Comparison of ENCODE assay signal across 8 mouse cellular contexts in genomic region chr10:75516724-75517072, GRCm38 (mm10). TPM values are rescaled to one million over a fixed set of nuclear protein-coding genes. Genes with fewer than 3 reads are reported as not detected.
DNase-seq lines count a peak whose midpoint lies in the region; ATAC-seq and TF ChIP-seq lines count a peak whose summit lies in the region.

No protein-coding gene starts in this region.

- TF ChIP-seq CTCF in liver, adult 2 months (IDR thresholded peaks at IDR 0.05; ENCODE audit: low read depth, low read length), result no peak

- DNase-seq in liver, adult 2 months (ENCODE audit: extremely low read depth, low read depth, low spot score), result no peak
- DNase-seq in liver, result no peak
- peak; percentile 19 for DNase-seq in c-Kit-positive CD71-positive TER-119-negative erythroid progenitor cells, embryonic 14.5 days (ENCODE audit: low read depth)
- DNase-seq in hindbrain, embryonic 14.5 days (ENCODE audit: low spot score), result no peak
- no peak for DNase-seq in ovary, adult 18-20 months (ENCODE audit: low spot score)
- DNase-seq in gastrocnemius, postnatal 25 days, result no peak

- H3K27me3 ChIP-seq in liver, adult 2 months (ENCODE audit: control insufficient read depth, insufficient read depth, low read length), result no peaks in the 10 kb centered on the region
- H3K27me3 ChIP-seq in hindbrain, embryonic 14.5 days (ENCODE audit: control insufficient read depth, insufficient read depth, low read length), result no peaks in the 10 kb centered on the region
- H3K27me3 ChIP-seq in midbrain, embryonic 12.5 days, result no peaks in the 10 kb centered on the region

- peak overlapping the region; percentile 100 for H3K27ac ChIP-seq in liver, adult 2 months (replicated peaks; ENCODE audit: insufficient read depth, low read depth, low read length)
- peak overlapping the region; percentile 93 for H3K27ac ChIP-seq in hindbrain, embryonic 14.5 days
- H3K27ac ChIP-seq in midbrain, embryonic 12.5 days (replicated peaks), result peak overlapping the region; percentile 95

- H3K9me3 ChIP-seq in hindbrain, embryonic 14.5 days (ENCODE audit: control insufficient read depth, low read length), result no peaks in the 10 kb centered on the region
- no peaks in the 10 kb centered on the region for H3K9me3 ChIP-seq in midbrain, embryonic 12.5 days

- H3K4me1 ChIP-seq in liver, adult 2 months (ENCODE audit: control insufficient read depth, insufficient read depth, low read length), result peaks cover 38% of the 10 kb centered on the region
- H3K4me1 ChIP-seq in hindbrain, embryonic 14.5 days (replicated peaks; ENCODE audit: control insufficient read depth, insufficient read depth, low read length), result peaks cover 22% of the 10 kb centered on the region
- H3K4me1 ChIP-seq in midbrain, embryonic 12.5 days, result peaks cover 26% of the 10 kb centered on the region

- TF ChIP-seq POLR2A in liver, adult 2 months (IDR thresholded peaks at IDR 0.05; ENCODE audit: extremely low read depth, insufficient read depth, low read length), result no peak

- no peak for ATAC-seq in hindbrain, embryonic 14.5 days (ENCODE audit: low FRiP score)
- no peak for ATAC-seq in midbrain, embryonic 12.5 days (ENCODE audit: low FRiP score, low read depth)
- no peak for ATAC-seq in cerebellum, adult (ENCODE audit: insufficient number of reproducible peaks, low FRiP score, low TSS enrichment)

- under 1% methylated on average over 12 of the region's 12 CpGs for WGBS in liver, adult 2 months
- under 1% methylated on average over 12 of the region's 12 CpGs for WGBS in hindbrain, embryonic 14.5 days
- WGBS in midbrain, embryonic 12.5 days, result under 1% methylated on average over 12 of the region's 12 CpGs

- peak overlapping the region; percentile 99 for H3K9ac ChIP-seq in liver, adult 2 months (ENCODE audit: low read depth, low read length)
- H3K9ac ChIP-seq in hindbrain, embryonic 14.5 days, result peak overlapping the region; percentile 86
- H3K9ac ChIP-seq in midbrain, embryonic 12.5 days (replicated peaks), result peak overlapping the region; percentile 92

- peak overlapping the region; percentile 92 for H3K4me3 ChIP-seq in liver, adult 2 months (ENCODE audit: insufficient read depth, low read depth, low read length)
- peak overlapping the region; percentile 77 for H3K4me3 ChIP-seq in hindbrain, embryonic 14.5 days (replicated peaks; ENCODE audit: low read length)
- H3K4me3 ChIP-seq in midbrain, embryonic 12.5 days, result peak overlapping the region; percentile 89

- peaks cover 13% of the 10 kb centered on the region for H3K36me3 ChIP-seq in liver, adult 2 months (ENCODE audit: control insufficient read depth, insufficient read depth, low read length)
- peaks cover 28% of the 10 kb centered on the region for H3K36me3 ChIP-seq in hindbrain, embryonic 14.5 days (replicated peaks; ENCODE audit: control insufficient read depth, insufficient read depth)
- peaks cover 30% of the 10 kb centered on the region for H3K36me3 ChIP-seq in midbrain, embryonic 12.5 days

- H3K79me2 ChIP-seq in liver, adult 2 months (ENCODE audit: control insufficient read depth, insufficient read depth, low read length), result peaks cover 39% of the 10 kb centered on the region; the same call in 1 of the 2 replicates

- peak overlapping the region; percentile 83 for H3K4me2 ChIP-seq in hindbrain, embryonic 14.5 days (replicated peaks)
- H3K4me2 ChIP-seq in midbrain, embryonic 12.5 days (replicated peaks), result peak overlapping the region; percentile 89

RNA-seq across cellular contexts. Expression of gene Snrpd3, which starts 0.7 kb away (rescaled TPM):
- total RNA-seq in liver, adult 2 months (2014; rRNA removed), result 26.6 and 29.1 TPM in 2 replicates
- 12.5 and 21.0 TPM in 2 replicates for polyA plus RNA-seq in liver, adult 2 months (2012; rRNA removed)
- polyA plus RNA-seq in hindbrain, embryonic 14.5 days (2014; fragmentation: Nextera tagmentation; extraction: Ambion mirVana), result 118 and 119 TPM in 2 replicates
- polyA plus RNA-seq in midbrain, embryonic 12.5 days (2016; fragmentation: Nextera tagmentation; extraction: Ambion mirVana), result 174 and 182 TPM in 2 replicates
- 10 to 100 TPM; 67.4 to 70.3 TPM for total RNA-seq in gastrocnemius, postnatal 25 days (2021)

RNA-seq across cellular contexts. Expression of gene Gucd1, which starts 1.1 kb away (rescaled TPM):
- total RNA-seq in liver, adult 2 months (2014; rRNA removed), result 115 and 138 TPM in 2 replicates
- polyA plus RNA-seq in liver, adult 2 months (2012; rRNA removed), result 162 and 166 TPM in 2 replicates
- polyA plus RNA-seq in hindbrain, embryonic 14.5 days (2014; fragmentation: Nextera tagmentation; extraction: Ambion mirVana), result 23.5 and 23.9 TPM in 2 replicates
- polyA plus RNA-seq in midbrain, embryonic 12.5 days (2016; fragmentation: Nextera tagmentation; extraction: Ambion mirVana), result 28.0 and 29.3 TPM in 2 replicates
- 10 to 100 TPM; 50.4 to 52.1 TPM for total RNA-seq in gastrocnemius, postnatal 25 days (2021)

RNA-seq across cellular contexts. Expression of gene Lrrc75b, which starts 43.4 kb away (rescaled TPM):
- total RNA-seq in liver, adult 2 months (2014; rRNA removed), result under 0.01 TPM in 1 of 2 replicates, not detected in the other
- 0.02 TPM in 1 of 2 replicates, not detected in the other for polyA plus RNA-seq in liver, adult 2 months (2012; rRNA removed)
- polyA plus RNA-seq in hindbrain, embryonic 14.5 days (2014; fragmentation: Nextera tagmentation; extraction: Ambion mirVana), result 34.5 and 43.5 TPM in 2 replicates
- polyA plus RNA-seq in midbrain, embryonic 12.5 days (2016; fragmentation: Nextera tagmentation; extraction: Ambion mirVana), result 10.0 and 10.3 TPM in 2 replicates
- total RNA-seq in gastrocnemius, postnatal 25 days (2021), result under 1 TPM; 0.26 to 0.38 TPM

RNA-seq across cellular contexts. Expression of gene Ggt1, which starts 44.7 kb away (rescaled TPM):
- total RNA-seq in liver, adult 2 months (2014; rRNA removed), result 0.54 and 0.92 TPM in 2 replicates
- polyA plus RNA-seq in liver, adult 2 months (2012; rRNA removed), result 0.20 and 0.68 TPM in 2 replicates
- 1.6 and 1.7 TPM in 2 replicates for polyA plus RNA-seq in hindbrain, embryonic 14.5 days (2014; fragmentation: Nextera tagmentation; extraction: Ambion mirVana)
- 1.0 and 1.2 TPM in 2 replicates for polyA plus RNA-seq in midbrain, embryonic 12.5 days (2016; fragmentation: Nextera tagmentation; extraction: Ambion mirVana)
- under 1 TPM in 1 of 2 experiments, not detected in 1; 0.64 TPM for total RNA-seq in gastrocnemius, postnatal 25 days (2021)

Comparison
In these comparisons a context has a peak if more than half of its experiments do, and no peak if none do; other contexts are left out.
1. RNA of gene Lrrc75b, which starts 43.4 kb away (polyA plus RNA-seq): 34.5 to 43.5 TPM in hindbrain, embryonic 14.5 days and 10.0 to 10.3 TPM in midbrain, embryonic 12.5 days; 0.02 TPM in liver, adult 2 months; every median in the first group is over 10 times any median in the second.
2. Peak in every context shown above with its lines, with median percentiles within 50 percentile points of each other: H3K27ac ChIP-seq, H3K4me3 ChIP-seq and H3K9ac ChIP-seq.